Mouse (Mus musculus): ENCODE measurements around the gene Pnmal1. TPM values are rescaled to one million over a fixed set of nuclear protein-coding genes. Genes with fewer than 3 reads are reported as not detected.

Gene Pnmal1
- 4.3 and 5.4 TPM in 2 replicates for total RNA-seq (2021)
- long read RNA-seq, full-length matches to known transcripts, result 1 of 2 reads
- long read RNA-seq, partial matches to known transcripts, result 1 of 2 reads
- long read RNA-seq, other reads (novel, unspliced or antisense), result 0 of 2 reads

- peak; percentile 77 for DNase-seq
These were observed at the start of gene Pnmal1 for GRCm38 (mm10) chr7:16959539-16960187. TSS of gene Pnmal1 (plus strand) at chr7:16959679.

GRCm38 (mm10) chr7:16909909-16910308, 49.6 kb upstream of the Pnmal1 start:
- DNase-seq, result no peak

GRCm38 (mm10) chr7:16911904-16912303, 47.6 kb upstream of the Pnmal1 start:
- no peak for DNase-seq

GRCm38 (mm10) chr7:16912360-16912759, 47.1 kb upstream of the Pnmal1 start:
- DNase-seq, result no peak

- DNase-seq, result peak; percentile 67
These were observed 45.5 kb upstream of the Pnmal1 start for GRCm38 (mm10) chr7:16913806-16914452.

- DNase-seq, result no peak
These were observed 44.8 kb upstream of the Pnmal1 start for GRCm38 (mm10) chr7:16914453-16915343.

GRCm38 (mm10) chr7:16915461-16916340, 43.8 kb upstream of the Pnmal1 start:
- DNase-seq, result no peak

- no peak for DNase-seq
These were observed 42.9 kb upstream of the Pnmal1 start for GRCm38 (mm10) chr7:16916342-16917265.

GRCm38 (mm10) chr7:16917447-16917846, 42.0 kb upstream of the Pnmal1 start:
- DNase-seq, result no peak

GRCm38 (mm10) chr7:16918014-16918413, 41.5 kb upstream of the Pnmal1 start:
- no peak for DNase-seq

GRCm38 (mm10) chr7:16918670-16919069, 40.8 kb upstream of the Pnmal1 start:
- DNase-seq, result no peak

GRCm38 (mm10) chr7:16919395-16920149, 39.9 kb upstream of the Pnmal1 start:
- peak; percentile 57 for DNase-seq

GRCm38 (mm10) chr7:16920150-16920579, 39.3 kb upstream of the Pnmal1 start:
- no peak for DNase-seq

- DNase-seq, result peak; percentile 42
These were observed 38.4 kb upstream of the Pnmal1 start for GRCm38 (mm10) chr7:16920818-16921791.

- DNase-seq, result no peak
These were observed 37.6 kb upstream of the Pnmal1 start for GRCm38 (mm10) chr7:16921881-16922335.

GRCm38 (mm10) chr7:16922360-16922973, 37.0 kb upstream of the Pnmal1 start:
- DNase-seq, result no peak

GRCm38 (mm10) chr7:16923283-16924036, 36.0 kb upstream of the Pnmal1 start:
- DNase-seq, result peak; percentile 25

Measured in adrenal gland, postnatal 25 days (tissue).